Mouse (Mus musculus) heart, embryonic 13.5 days (tissue): Measurements from ENCODE around the gene Ccdc154. TPM values are rescaled to one million over a fixed set of nuclear protein-coding genes. Genes with fewer than 3 reads are reported as not detected.

Source experiments
- ATAC-seq: fragments of 200-750 bp; cut with Nextera tagmentation; 2 replicates; pipeline ENCODE4 v1.8.0; 2017; ENCODE audit warnings: moderate TSS enrichment; ENCODE audit not compliant: insufficient number of reproducible peaks, low FRiP score, low TSS enrichment; ENCODE audit errors: extremely low read depth
- H3K27ac ChIP-seq: fragments of 300-500 bp; sonication (generic); replicated peaks from 2 replicates; pipeline ENCODE4 v1.5.1; 2015; ENCODE audit warnings: moderate library complexity, mild to moderate bottlenecking, inconsistent platforms
- H3K27me3 ChIP-seq: fragments of 300-500 bp; sonication (generic); replicated peaks from 2 replicates; pipeline ENCODE4 v1.6.1; 2015; ENCODE audit warnings: mild to moderate bottlenecking, inconsistent platforms
- H3K36me3 ChIP-seq: fragments of 300-500 bp; sonication (generic); 2 replicates; pipeline ENCODE4 v1.6.1; 2015; ENCODE audit warnings: mild to moderate bottlenecking, inconsistent platforms
- H3K4me1 ChIP-seq: fragments of 300-500 bp; sonication (generic); 2 replicates; pipeline ENCODE4 v1.6.1; 2015; ENCODE audit warnings: inconsistent platforms
- H3K4me2 ChIP-seq: fragments of 300-500 bp; sonication (generic); 2 replicates; pipeline ENCODE4 v1.6.1; 2015; ENCODE audit warnings: inconsistent platforms, mild to moderate bottlenecking, moderate library complexity
- H3K4me3 ChIP-seq: fragments of 300-500 bp; sonication (generic); 2 replicates; pipeline ENCODE4 v1.5.1; 2015; ENCODE audit warnings: moderate library complexity, mild to moderate bottlenecking, inconsistent platforms
- H3K9ac ChIP-seq: fragments of 300-500 bp; sonication (generic); 2 replicates; pipeline ENCODE4 v1.6.1; 2015; ENCODE audit warnings: inconsistent platforms, mild to moderate bottlenecking, moderate library complexity
- H3K9me3 ChIP-seq: fragments of 300-500 bp; sonication (generic); 2 replicates; pipeline ENCODE4 v1.6.1; 2016; ENCODE audit warnings: inconsistent platforms
- WGBS: fragments of 180-500 bp; shearing (Covaris S2); methylation state at CpG from one replicate; pipeline ENCODE4 v1.1.7; 2015; ENCODE audit warnings: mixed read lengths; 5-methylcytosine and 5-hydroxymethylcytosine counted together
- polyA plus RNA-seq: library from polyadenylated mRNA; unstranded; fragments of >200 nt; fragmentation: Nextera tagmentation; extraction: Ambion mirVana; gene quantifications from 2 replicates; pipeline ENCODE4 v1.2.1, GENCODE M21; 2015

The Ccdc154 gene
- polyA plus RNA-seq, 1 experiment from 2014 or later, result not detected

GRCm38 (mm10) chr17:25135622-25136021 is 26.6 kb upstream of the Ccdc154 start:
- peaks cover 12% of the 10 kb centered on the region for H3K4me1 ChIP-seq
- ATAC-seq, result no peak

DNA sequence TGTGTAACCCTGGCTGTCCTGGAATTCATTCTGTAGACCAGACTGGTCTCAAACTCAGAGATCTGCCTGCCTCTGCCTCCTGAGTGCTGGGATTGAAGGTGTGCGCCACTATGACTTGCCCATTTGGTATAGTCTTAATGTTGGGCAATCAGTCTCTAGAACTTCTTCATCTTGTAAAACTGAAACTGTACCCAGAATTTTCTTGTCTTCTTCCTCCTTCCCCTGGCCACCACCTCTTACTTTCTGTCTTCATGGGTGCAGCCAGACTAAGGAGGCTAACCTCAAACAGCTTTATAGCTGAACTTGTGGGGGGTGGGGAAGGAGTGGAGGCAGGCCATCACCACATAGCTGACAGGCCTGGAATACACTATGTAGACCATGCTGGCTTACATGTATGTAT is 23.5 kb upstream of the Ccdc154 start:
- WGBS, result 96% methylated on average over 1 of the region's 1 CpGs
- Histone ChIP-seq H3K4me2 (no peak overlapping the region), H3K36me3 (no peaks in the 10 kb centered on the region; the same call in 1 of the 2 replicates), H3K4me3 (no peak overlapping the region), H3K9ac (no peak overlapping the region), H3K4me1 (peaks cover 10% of the 10 kb centered on the region), H3K27me3 (no peaks in the 10 kb centered on the region), H3K9me3 (no peaks in the 10 kb centered on the region), H3K27ac (no peak overlapping the region)
- ATAC-seq, result no peak

More at GRCm38 (mm10) chr17:25135622-25136021, 26.6 kb upstream of the Ccdc154 start:
- WGBS, result 84% methylated on average over 6 of the region's 6 CpGs
- no peaks in the 10 kb centered on the region; the same call in 1 of the 2 replicates for H3K36me3 ChIP-seq
- no peak overlapping the region for H3K4me3 ChIP-seq
- H3K9ac ChIP-seq, result 0 out of 2 replicates have a peak overlapping the region, but pooled peaks have one; percentile 16
- H3K4me2 ChIP-seq, result no peak overlapping the region
- no peaks in the 10 kb centered on the region for H3K27me3 ChIP-seq
- no peak overlapping the region for H3K27ac ChIP-seq
- H3K9me3 ChIP-seq, result no peaks in the 10 kb centered on the region

DNA sequence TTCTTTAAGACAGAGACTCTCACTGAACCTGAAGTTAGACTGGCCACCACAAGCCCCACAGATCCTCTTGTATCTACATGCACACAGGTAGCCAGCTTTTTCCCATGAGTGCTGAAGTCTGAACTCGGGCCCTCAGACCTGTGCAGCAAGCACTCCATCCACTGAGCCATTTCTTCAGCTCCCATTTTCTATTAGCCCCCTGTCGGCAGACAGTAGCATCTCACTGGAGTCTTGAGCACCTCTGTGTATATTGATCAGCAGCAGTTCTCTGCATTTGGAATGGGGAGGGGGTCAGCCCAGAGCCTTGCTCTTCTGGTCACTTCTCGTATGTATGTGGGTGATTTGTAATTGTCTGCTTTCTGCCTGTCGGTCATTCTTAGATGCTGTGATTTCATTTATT is 22.3 kb upstream of the Ccdc154 start:
- H3K27ac ChIP-seq, result no peak overlapping the region
- H3K27me3 ChIP-seq, result no peaks in the 10 kb centered on the region
- 0 out of 2 replicates have a peak, but pooled peaks cover 7% of the 10 kb centered on the region for H3K4me1 ChIP-seq
- WGBS, result 74% methylated on average over 4 of the region's 4 CpGs
- peaks cover 7% of the 10 kb centered on the region; the same call in 1 of the 2 replicates for H3K36me3 ChIP-seq
- no peak overlapping the region for H3K9ac ChIP-seq
- H3K9me3 ChIP-seq, result no peaks in the 10 kb centered on the region
- no peak overlapping the region for H3K4me3 ChIP-seq
- H3K4me2 ChIP-seq, result no peak overlapping the region
- no peak for ATAC-seq

DNA sequence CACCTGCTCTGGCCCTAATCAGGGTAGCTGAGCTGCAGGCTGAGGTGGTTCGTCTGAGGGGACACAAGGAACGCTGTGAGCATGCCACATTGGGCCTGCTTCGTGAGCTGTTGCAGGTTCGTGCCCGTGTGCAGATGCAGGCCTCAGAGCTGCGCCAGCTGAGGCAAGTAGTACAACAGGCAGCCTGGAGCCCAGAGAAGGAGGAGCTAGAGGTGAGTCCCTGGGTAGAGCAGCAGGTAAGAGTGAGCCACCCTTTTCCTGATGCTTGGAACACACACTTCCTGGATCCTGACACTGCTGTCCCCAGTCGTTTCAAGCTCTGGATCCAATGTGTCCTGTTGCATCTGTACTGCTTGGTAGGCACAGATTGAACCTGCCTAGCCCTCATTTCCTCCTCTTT is 1.1 kb downstream of the Ccdc154 start:
- H3K9me3 ChIP-seq, result no peaks in the 10 kb centered on the region
- WGBS, result 69% methylated on average over 7 of the region's 7 CpGs

DNA sequence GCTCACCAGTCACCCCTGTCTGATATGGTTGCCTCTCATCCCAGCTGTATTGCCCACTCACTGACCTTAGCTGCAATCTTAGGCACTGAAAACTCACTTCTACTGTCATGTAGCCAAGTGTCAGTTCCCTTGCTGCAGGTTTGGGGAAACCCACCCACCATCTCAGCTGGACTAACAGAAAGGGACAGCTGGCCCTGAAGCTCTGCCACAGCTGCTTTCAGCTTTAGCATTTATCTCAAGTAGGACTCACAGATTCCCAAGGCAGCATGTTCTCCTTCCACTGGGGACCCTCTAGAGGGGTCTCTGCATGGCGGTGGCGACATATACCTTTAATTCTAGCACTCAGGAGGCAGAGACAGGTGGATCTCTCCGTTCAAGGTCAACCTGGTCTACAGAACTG is 2.5 kb downstream of the Ccdc154 start:
- Histone ChIP-seq H3K9me3 (no peaks in the 10 kb centered on the region), H3K9ac (no peak overlapping the region), H3K4me2 (no peak overlapping the region), H3K36me3 (peaks cover 20% of the 10 kb centered on the region), H3K27me3 (no peaks in the 10 kb centered on the region; the same call in 1 of the 2 replicates), H3K27ac (no peak overlapping the region), H3K4me3 (no peak overlapping the region), H3K4me1 (peaks cover 5% of the 10 kb centered on the region; the same call in 1 of the 2 replicates)
- 88% methylated on average over 3 of the region's 3 CpGs for WGBS
- ATAC-seq, result no peak

More for the DNA sequence above, 1.1 kb downstream of the Ccdc154 start:
- no peak overlapping the region for H3K4me3 ChIP-seq
- H3K4me2 ChIP-seq, result no peak overlapping the region
- H3K4me1 ChIP-seq, result peaks cover 5% of the 10 kb centered on the region; the same call in 1 of the 2 replicates
- H3K9ac ChIP-seq, result no peak overlapping the region
- H3K36me3 ChIP-seq, result peaks cover 30% of the 10 kb centered on the region
- no peaks in the 10 kb centered on the region; the same call in 1 of the 2 replicates for H3K27me3 ChIP-seq
- H3K27ac ChIP-seq, result no peak overlapping the region
- no peak for ATAC-seq

DNA sequence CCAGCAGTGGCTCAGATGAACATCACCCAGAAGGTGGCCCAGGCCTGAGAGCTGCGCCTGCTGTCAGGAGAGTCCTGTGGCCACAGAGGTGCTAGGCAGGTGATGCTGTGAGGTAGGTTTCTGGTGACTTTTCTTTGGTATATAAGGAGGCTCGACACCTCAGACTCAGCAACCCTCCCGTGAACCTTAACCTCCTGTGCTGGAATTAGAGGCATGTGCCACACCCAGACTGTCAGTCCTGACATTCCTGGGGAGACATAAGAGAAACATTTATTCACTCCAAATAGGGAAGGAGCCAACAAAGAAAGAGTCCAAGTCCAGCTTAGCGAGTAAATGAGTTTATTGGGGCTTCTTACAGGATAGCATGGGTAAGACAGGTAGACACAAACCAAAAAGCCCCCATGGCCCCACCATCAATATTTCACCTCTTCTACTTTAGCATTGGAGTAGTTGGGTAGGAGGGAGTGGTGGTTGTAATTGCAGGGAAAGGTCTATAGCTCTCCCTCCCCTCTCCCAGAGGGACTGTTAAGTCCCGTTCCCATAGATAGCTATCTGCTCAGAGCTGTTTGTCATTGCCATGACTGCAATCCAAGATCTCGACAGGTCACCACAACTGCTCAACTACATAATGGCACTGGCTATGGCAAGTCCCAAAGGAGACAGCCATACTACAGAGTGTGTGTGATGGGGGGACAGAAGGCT is 3.9 kb downstream of the Ccdc154 start:
- H3K27ac ChIP-seq, result no peak overlapping the region
- H3K27me3 ChIP-seq, result no peaks in the 10 kb centered on the region; the same call in 1 of the 2 replicates
- no peak for ATAC-seq
- H3K4me1 ChIP-seq, result peaks cover 5% of the 10 kb centered on the region; the same call in 1 of the 2 replicates
- H3K4me3 ChIP-seq, result no peak overlapping the region
- no peaks in the 10 kb centered on the region for H3K9me3 ChIP-seq
- no peak overlapping the region for H3K9ac ChIP-seq
- H3K36me3 ChIP-seq, result peaks cover 7% of the 10 kb centered on the region
- H3K4me2 ChIP-seq, result no peak overlapping the region
- WGBS, result 37% methylated on average over 6 of the region's 6 CpGs

GRCm38 (mm10) chr17:25169706-25170105 is 7.4 kb downstream of the Ccdc154 start:
- ATAC-seq, result no peak
- Histone ChIP-seq H3K27me3 (no peaks in the 10 kb centered on the region; the same call in 1 of the 2 replicates), H3K4me2 (no peak overlapping the region), H3K4me1 (peaks cover 11% of the 10 kb centered on the region), H3K27ac (no peak overlapping the region), H3K9ac (no peak overlapping the region; the same call in 1 of the 2 replicates), H3K9me3 (no peaks in the 10 kb centered on the region), H3K4me3 (no peak overlapping the region), H3K36me3 (no peaks in the 10 kb centered on the region)
- 66% methylated on average over 2 of the region's 2 CpGs for WGBS

- H3K4me3 ChIP-seq, result no peak overlapping the region
- ATAC-seq, result no peak
- 83% methylated on average over 3 of the region's 3 CpGs for WGBS
- H3K9me3 ChIP-seq, result no peaks in the 10 kb centered on the region
- no peak overlapping the region for H3K4me2 ChIP-seq
- peaks cover 6% of the 10 kb centered on the region for H3K4me1 ChIP-seq
- H3K27ac ChIP-seq, result no peak overlapping the region
- H3K9ac ChIP-seq, result no peak overlapping the region
- H3K27me3 ChIP-seq, result peaks cover 16% of the 10 kb centered on the region
- H3K36me3 ChIP-seq, result no peaks in the 10 kb centered on the region
Observed at GRCm38 (mm10) chr17:25172558-25172957, 10.3 kb downstream of the Ccdc154 start.

DNA sequence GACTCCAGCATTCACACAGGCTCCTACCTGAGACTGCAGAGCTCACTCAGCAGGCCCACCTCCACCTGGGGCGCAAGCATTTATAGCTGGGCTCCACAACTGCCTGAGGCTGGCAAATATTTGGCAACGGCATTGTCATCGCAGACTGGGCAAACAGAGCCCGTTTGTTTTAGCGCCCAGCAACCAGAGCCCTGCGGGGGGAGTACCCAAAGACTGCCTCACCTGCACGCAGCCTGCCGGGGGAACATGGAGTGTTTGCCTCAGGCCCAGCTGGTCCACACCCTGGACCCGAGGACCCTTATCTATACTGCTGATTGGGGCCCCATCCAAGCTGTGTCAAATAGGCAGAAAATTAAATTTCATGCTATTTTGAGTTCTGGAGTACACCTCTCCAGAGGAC is 13.2 kb downstream of the Ccdc154 start, which contains the start of gene Gm38655:
TSS of gene Gm38655 (minus strand) at position 61 of the 400 bp plus-strand sequence.
- H3K27ac ChIP-seq, result no peak within 1 kb of the TSS
- no peak within 1 kb of the TSS for H3K4me2 ChIP-seq
- H3K9ac ChIP-seq, result no peak within 1 kb of the TSS
- no peaks in the 10 kb centered on the region for H3K36me3 ChIP-seq
- ATAC-seq, result no peak
- H3K4me1 ChIP-seq, result peaks cover 6% of the 10 kb centered on the region; the same call in 1 of the 2 replicates
- WGBS, result 66% methylated on average over 9 of the region's 9 CpGs
- no peaks in the 10 kb centered on the region for H3K9me3 ChIP-seq
- no peak within 1 kb of the TSS for H3K4me3 ChIP-seq
- H3K27me3 ChIP-seq, result peaks cover 36% of the 10 kb centered on the region

DNA sequence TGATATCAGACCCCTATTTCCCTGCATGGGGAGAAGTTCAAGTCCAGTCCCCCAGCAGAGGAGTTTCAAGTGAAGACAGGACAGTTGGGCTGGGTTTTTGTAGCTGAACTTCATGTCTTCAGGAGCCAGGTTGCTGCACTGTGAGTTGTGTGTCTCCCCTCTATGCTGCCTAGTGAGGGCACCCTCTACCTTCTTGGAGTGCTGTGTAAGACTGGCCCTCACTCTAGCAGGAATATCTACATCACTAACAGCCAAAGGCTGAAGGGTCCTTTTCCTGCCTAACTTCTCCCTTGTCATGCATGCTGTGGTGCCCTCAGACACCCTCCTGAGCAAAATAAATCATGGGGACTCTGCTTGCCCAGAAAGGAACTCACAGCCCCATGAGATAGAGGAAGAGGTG is 21.0 kb downstream of the Ccdc154 start:
- H3K9me3 ChIP-seq, result no peaks in the 10 kb centered on the region
- no peak overlapping the region; the same call in 1 of the 2 replicates for H3K4me3 ChIP-seq
- peaks cover 7% of the 10 kb centered on the region; the same call in 1 of the 2 replicates for H3K36me3 ChIP-seq
- H3K27me3 ChIP-seq, result peaks cover 33% of the 10 kb centered on the region
- H3K4me1 ChIP-seq, result peaks cover 33% of the 10 kb centered on the region
- H3K9ac ChIP-seq, result peak overlapping the region; percentile 88; the same call in 1 of the 2 replicates
- ATAC-seq, result no peak
- peak overlapping the region; percentile 90 for H3K4me2 ChIP-seq
- no peak overlapping the region for H3K27ac ChIP-seq

DNA sequence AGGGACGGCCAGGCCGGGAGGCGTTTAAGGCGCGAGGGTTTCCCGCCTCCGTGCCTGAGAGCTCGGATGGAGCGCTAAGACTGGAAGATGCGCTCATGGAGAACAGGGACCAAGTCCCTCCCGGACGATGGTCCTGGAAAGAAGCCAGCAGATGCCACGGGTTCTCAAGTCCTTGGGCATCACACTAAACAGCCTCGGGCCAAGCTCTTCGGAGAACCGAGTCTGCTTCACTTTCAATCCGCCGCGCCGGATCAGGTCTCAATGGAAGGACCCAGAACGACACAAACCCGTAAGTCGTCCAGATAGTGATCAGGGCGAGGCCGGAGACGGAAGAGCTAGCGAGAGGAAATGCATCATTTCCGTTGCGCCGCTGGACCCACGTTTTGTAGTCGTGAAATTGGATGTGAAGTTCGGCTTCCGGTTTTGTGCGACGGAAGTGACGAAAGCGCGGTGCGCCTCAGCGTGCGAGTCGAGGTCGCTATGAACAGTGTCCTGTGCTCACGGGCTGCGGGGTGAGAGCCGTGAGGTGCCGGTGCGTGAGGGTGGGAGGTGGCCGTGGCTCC is 21.9 kb downstream of the Ccdc154 start, which contains the start of gene BC003965:
TSS of gene BC003965 (plus strand) at position 426 of the 563 bp plus-strand sequence.
- Histone ChIP-seq H3K27ac (peak within 1 kb of the TSS; percentile 91), H3K9ac (peak within 1 kb of the TSS; percentile 88), H3K4me1 (peaks cover 35% of the 10 kb centered on the region), H3K36me3 (peaks cover 7% of the 10 kb centered on the region; the same call in 1 of the 2 replicates), H3K4me2 (peak within 1 kb of the TSS; percentile 90), H3K9me3 (no peaks in the 10 kb centered on the region), H3K27me3 (peaks cover 29% of the 10 kb centered on the region), H3K4me3 (peak within 1 kb of the TSS; percentile 74)
- WGBS, result under 1% methylated on average over 50 of the region's 50 CpGs
- ATAC-seq, result peak; percentile 62
